Mouse (Mus musculus) liver, embryonic 18 days (tissue): ENCODE results near the gene BC067074. TPM values are rescaled to one million over a fixed set of nuclear protein-coding genes. Genes with fewer than 3 reads are reported as not detected.

Experiments
- polyA plus RNA-seq: library from polyadenylated mRNA; depleted of rRNA; stranded (reverse); fragments of >200 nt; gene quantifications from 2 replicates; pipeline ENCODE4 v1.2.3, GENCODE M21; 2012; rRNA removed

BC067074 gene
- polyA plus RNA-seq: 0.28 and 0.30 TPM in 2 replicates

GRCm38 (mm10) chr13:113292975-113293706 lies at the start of gene BC067074:
BC067074 (plus strand) TSS chr13:113293159.

Other genes starting within 250 kb of the BC067074 start
- 3.0 and 3.3 TPM in 2 replicates for gene Gpx8, start 246.7 kb upstream of the BC067074 start, polyA plus RNA-seq
- 5.6 and 10.6 TPM in 2 replicates for gene Gzma, start 192.2 kb upstream of the BC067074 start, polyA plus RNA-seq
- gene Esm1, start 83.5 kb upstream of the BC067074 start, polyA plus RNA-seq: 0.19 and 0.40 TPM in 2 replicates
- not detected in 2 replicates for gene Gzmk, start 67.3 kb upstream of the BC067074 start, polyA plus RNA-seq